Mouse (Mus musculus): ENCODE measurements around the gene Phf13. TPM values are rescaled to one million over a fixed set of nuclear protein-coding genes. Genes with fewer than 3 reads are reported as not detected.
A peak's percentile ranks its signal among the peaks of the same experiment; 100 is the strongest.

Gene Phf13
- polyA plus RNA-seq, 1 experiment from 2014 or later, result 38.0 TPM

GRCm38 (mm10) chr4:152029087-152029486, 33.0 kb upstream of the Phf13 start:
- Histone ChIP-seq H3K36me3 (peaks cover 16% of the 10 kb centered on the region), H3K4me1 (peaks cover 49% of the 10 kb centered on the region), H3K27me3 (0 out of 2 replicates have a peak, but pooled peaks cover 9% of the 10 kb centered on the region), H3K9ac (no peak overlapping the region), H3K4me2 (no peak overlapping the region), H3K4me3 (no peak overlapping the region; the same call in 1 of the 2 replicates), H3K9me3 (no peaks in the 10 kb centered on the region), H3K27ac (no peak overlapping the region)
- no peak for ATAC-seq (ENCODE audit: insufficient number of reproducible peaks, insufficient read depth, low FRiP score, low TSS enrichment, low read depth)
- WGBS, result 49% methylated on average over 5 of the region's 5 CpGs

- no peak for ATAC-seq (ENCODE audit: insufficient number of reproducible peaks, insufficient read depth, low FRiP score, low TSS enrichment, low read depth)
- H3K27me3 ChIP-seq, result 0 out of 2 replicates have a peak, but pooled peaks cover 9% of the 10 kb centered on the region
- H3K4me1 ChIP-seq, result peaks cover 49% of the 10 kb centered on the region
- H3K9ac ChIP-seq, result peak overlapping the region; percentile 85
- H3K27ac ChIP-seq, result no peak overlapping the region
- H3K9me3 ChIP-seq, result no peaks in the 10 kb centered on the region
- WGBS, result 73% methylated on average over 15 of the region's 15 CpGs
- H3K36me3 ChIP-seq, result peaks cover 22% of the 10 kb centered on the region
- H3K4me3 ChIP-seq, result peak overlapping the region; percentile 80
- H3K4me2 ChIP-seq, result peak overlapping the region; percentile 98
Observed at GRCm38 (mm10) chr4:152028456-152028855, 32.4 kb upstream of the Phf13 start.

GRCm38 (mm10) chr4:152027524-152027923, 31.5 kb upstream of the Phf13 start, which contains the start of gene Zbtb48:
Gene Zbtb48, minus strand, starts transcription at chr4:152027671.
- H3K4me1 ChIP-seq, result peaks cover 49% of the 10 kb centered on the region
- 0 out of 2 replicates have a peak, but pooled peaks cover 9% of the 10 kb centered on the region for H3K27me3 ChIP-seq
- peaks cover 32% of the 10 kb centered on the region for H3K36me3 ChIP-seq
- under 1% methylated on average over 29 of the region's 35 CpGs for WGBS
- H3K27ac ChIP-seq, result peak within 1 kb of the TSS; percentile 39
- H3K9ac ChIP-seq, result peak within 1 kb of the TSS; percentile 85
- no peaks in the 10 kb centered on the region for H3K9me3 ChIP-seq
- peak; percentile 95 for ATAC-seq (ENCODE audit: insufficient number of reproducible peaks, insufficient read depth, low FRiP score, low TSS enrichment, low read depth)
- H3K4me2 ChIP-seq, result peak within 1 kb of the TSS; percentile 98
- peak within 1 kb of the TSS; percentile 80 for H3K4me3 ChIP-seq

- Histone ChIP-seq H3K4me2 (peak overlapping the region; percentile 98), H3K9me3 (no peaks in the 10 kb centered on the region), H3K27ac (peak overlapping the region; percentile 39), H3K27me3 (0 out of 2 replicates have a peak, but pooled peaks cover 3% of the 10 kb centered on the region), H3K9ac (peak overlapping the region; percentile 85), H3K4me3 (peak overlapping the region; percentile 80), H3K4me1 (peaks cover 49% of the 10 kb centered on the region), H3K36me3 (peaks cover 38% of the 10 kb centered on the region)
- WGBS, result 2% methylated on average over 35 of the region's 41 CpGs
- ATAC-seq (ENCODE audit: insufficient number of reproducible peaks, insufficient read depth, low FRiP score, low TSS enrichment, low read depth), result peak; percentile 5; the same call in 1 of the 2 replicates
Observed at GRCm38 (mm10) chr4:152026751-152027508, 30.9 kb upstream of the Phf13 start.

GRCm38 (mm10) chr4:152024525-152024924, 28.5 kb upstream of the Phf13 start:
- peaks cover 41% of the 10 kb centered on the region for H3K4me1 ChIP-seq
- ATAC-seq (ENCODE audit: insufficient number of reproducible peaks, insufficient read depth, low FRiP score, low TSS enrichment, low read depth), result no peak
- H3K27me3 ChIP-seq, result no peaks in the 10 kb centered on the region
- H3K9me3 ChIP-seq, result no peaks in the 10 kb centered on the region
- H3K36me3 ChIP-seq, result peaks cover 62% of the 10 kb centered on the region
- whole genome bisulfite sequencing, result 91% methylated on average over 11 of the region's 11 CpGs
- H3K9ac ChIP-seq, result peak overlapping the region; percentile 85; the same call in 1 of the 2 replicates
- no peak overlapping the region for H3K4me3 ChIP-seq
- no peak overlapping the region for H3K27ac ChIP-seq
- 0 out of 2 replicates have a peak overlapping the region, but pooled peaks have one; percentile 98 for H3K4me2 ChIP-seq

GRCm38 (mm10) chr4:152022506-152022905, 26.4 kb upstream of the Phf13 start:
- Histone ChIP-seq H3K27me3 (no peaks in the 10 kb centered on the region), H3K27ac (no peak overlapping the region), H3K4me2 (no peak overlapping the region), H3K4me3 (no peak overlapping the region), H3K36me3 (peaks cover 76% of the 10 kb centered on the region), H3K9me3 (no peaks in the 10 kb centered on the region), H3K9ac (no peak overlapping the region), H3K4me1 (peaks cover 28% of the 10 kb centered on the region)
- no peak for ATAC-seq (ENCODE audit: insufficient number of reproducible peaks, insufficient read depth, low FRiP score, low TSS enrichment, low read depth)
- 87% methylated on average over 8 of the region's 8 CpGs for WGBS

- no peak for ATAC-seq (ENCODE audit: insufficient number of reproducible peaks, insufficient read depth, low FRiP score, low TSS enrichment, low read depth)
- no peaks in the 10 kb centered on the region for H3K9me3 ChIP-seq
- H3K27me3 ChIP-seq, result no peaks in the 10 kb centered on the region
- no peak overlapping the region for H3K27ac ChIP-seq
- no peak overlapping the region for H3K4me2 ChIP-seq
- no peak overlapping the region for H3K4me3 ChIP-seq
- H3K9ac ChIP-seq, result no peak overlapping the region
- peaks cover 76% of the 10 kb centered on the region for H3K36me3 ChIP-seq
- WGBS, result 81% methylated on average over 12 of the region's 12 CpGs
- peaks cover 25% of the 10 kb centered on the region for H3K4me1 ChIP-seq
Observed at GRCm38 (mm10) chr4:152021568-152022097, 25.6 kb upstream of the Phf13 start.

- 93% methylated on average over 21 of the region's 21 CpGs for WGBS
- no peak overlapping the region for H3K4me3 ChIP-seq
- no peak overlapping the region for H3K4me2 ChIP-seq
- H3K36me3 ChIP-seq, result peaks cover 82% of the 10 kb centered on the region
- no peak overlapping the region for H3K27ac ChIP-seq
- H3K27me3 ChIP-seq, result no peaks in the 10 kb centered on the region
- H3K9me3 ChIP-seq, result no peaks in the 10 kb centered on the region
- H3K9ac ChIP-seq, result no peak overlapping the region
- no peak for ATAC-seq (ENCODE audit: insufficient number of reproducible peaks, insufficient read depth, low FRiP score, low TSS enrichment, low read depth)
- H3K4me1 ChIP-seq, result peaks cover 9% of the 10 kb centered on the region; the same call in 1 of the 2 replicates
Observed at GRCm38 (mm10) chr4:152020024-152020423, 24.0 kb upstream of the Phf13 start.

- no peaks in the 10 kb centered on the region for H3K4me1 ChIP-seq
- ATAC-seq (ENCODE audit: insufficient number of reproducible peaks, insufficient read depth, low FRiP score, low TSS enrichment, low read depth), result no peak
- peaks cover 83% of the 10 kb centered on the region for H3K36me3 ChIP-seq
- no peak overlapping the region for H3K4me2 ChIP-seq
- no peak overlapping the region for H3K4me3 ChIP-seq
- no peak overlapping the region for H3K27ac ChIP-seq
- H3K9me3 ChIP-seq, result no peaks in the 10 kb centered on the region
- no peak overlapping the region for H3K9ac ChIP-seq
- WGBS, result 83% methylated on average over 6 of the region's 6 CpGs
- H3K27me3 ChIP-seq, result no peaks in the 10 kb centered on the region
Observed at GRCm38 (mm10) chr4:152019073-152019472, 23.0 kb upstream of the Phf13 start.

GRCm38 (mm10) chr4:152013036-152013813, 17.2 kb upstream of the Phf13 start:
- Histone ChIP-seq H3K27me3 (no peaks in the 10 kb centered on the region), H3K4me3 (no peak overlapping the region), H3K36me3 (peaks cover 46% of the 10 kb centered on the region), H3K4me1 (peaks cover 30% of the 10 kb centered on the region), H3K9me3 (no peaks in the 10 kb centered on the region), H3K27ac (no peak overlapping the region), H3K4me2 (no peak overlapping the region), H3K9ac (no peak overlapping the region)
- no peak for ATAC-seq (ENCODE audit: insufficient number of reproducible peaks, insufficient read depth, low FRiP score, low TSS enrichment, low read depth)
- 86% methylated on average over 12 of the region's 12 CpGs for WGBS

GRCm38 (mm10) chr4:152012109-152012508, 16.1 kb upstream of the Phf13 start:
- H3K27ac ChIP-seq, result no peak overlapping the region

More at GRCm38 (mm10) chr4:152012109-152012508, 16.1 kb upstream of the Phf13 start:
- 91% methylated on average over 16 of the region's 16 CpGs for WGBS
- no peak for ATAC-seq (ENCODE audit: insufficient number of reproducible peaks, insufficient read depth, low FRiP score, low TSS enrichment, low read depth)
- Histone ChIP-seq H3K27me3 (peaks cover 11% of the 10 kb centered on the region), H3K4me1 (peaks cover 41% of the 10 kb centered on the region), H3K4me2 (peak overlapping the region; percentile 100; the same call in 1 of the 2 replicates), H3K36me3 (peaks cover 44% of the 10 kb centered on the region), H3K9ac (no peak overlapping the region), H3K4me3 (no peak overlapping the region), H3K9me3 (no peaks in the 10 kb centered on the region)

All from embryonic facial prominence, embryonic 13.5 days (tissue).